Comparison of ENCODE assay signal across 11 mouse cellular contexts in the genomic region with DNA sequence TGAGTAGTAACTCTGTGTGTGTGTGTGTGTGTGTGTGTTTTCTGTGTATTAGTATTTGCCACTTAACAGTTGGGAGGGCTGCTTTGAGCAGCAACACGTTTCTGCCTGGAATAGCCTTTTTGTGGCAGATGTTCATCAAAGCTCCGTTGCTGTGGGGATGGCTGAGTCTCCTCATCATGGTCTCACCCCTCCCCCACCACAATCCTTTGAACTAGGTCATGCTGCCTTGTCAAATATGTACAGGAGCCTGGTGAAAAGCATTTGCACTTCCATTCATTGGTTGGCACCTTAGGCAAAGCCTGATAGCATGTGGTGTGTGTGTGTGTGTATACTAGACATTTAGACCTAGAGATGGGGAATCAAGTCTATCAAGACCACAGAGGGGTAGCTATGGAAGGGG.
DNase-seq lines count a peak whose midpoint lies in the region; ATAC-seq and TF ChIP-seq lines count a peak whose summit lies in the region.
"Had no signal": no experiment of that assay in that cellular context is flagged by ENCODE, and none has a peak within 500 bp of the region (broad histone marks: within the 10 kb centered on the region; RNA-seq: fewer than 3 reads in every experiment).

No protein-coding gene starts in this region.

- no peaks in the 10 kb centered on the region for H3K27me3 ChIP-seq in intestine, embryonic 14.5 days (replicated peaks; ENCODE audit: control insufficient read depth, insufficient read depth, low read length)
- no peaks in the 10 kb centered on the region for H3K27me3 ChIP-seq in intestine, postnatal 0 days (replicated peaks; ENCODE audit: control insufficient read depth, insufficient read depth, low read length)
- H3K27me3 ChIP-seq in stomach, embryonic 14.5 days (ENCODE audit: control insufficient read depth, insufficient read depth, low read length): no peaks in the 10 kb centered on the region
- no peaks in the 10 kb centered on the region for H3K27me3 ChIP-seq in stomach, postnatal 0 days (ENCODE audit: control insufficient read depth, insufficient read depth, low read length)

- H3K9ac ChIP-seq in intestine, embryonic 14.5 days (ENCODE audit: low read length): no peak overlapping the region
- H3K9ac ChIP-seq in intestine, postnatal 0 days (ENCODE audit: low read depth, low read length): no peak overlapping the region
- H3K9ac ChIP-seq in stomach, embryonic 14.5 days (replicated peaks; ENCODE audit: low read depth, low read length): no peak overlapping the region
- H3K9ac ChIP-seq in stomach, postnatal 0 days (ENCODE audit: low read length): no peak overlapping the region

- peak; percentile 21 for DNase-seq in intestine, embryonic 14.5 days (ENCODE audit: low spot score)
- DNase-seq in stomach, postnatal 0 days (ENCODE audit: low spot score): no peak
- peak; percentile 30 for DNase-seq in induced T-regulatory cell, adult 2 months (ENCODE audit: low read depth)
- no peak for DNase-seq in kidney, adult 9 months
- DNase-seq in adipocyte (ENCODE audit: low spot score): no peak
- DNase-seq: cerebellum, adult 9-10 months; kidney, postnatal 36 days; lung, adult 2 months had no signal

- 14% methylated on average over 2 of the region's 2 CpGs for WGBS in intestine, embryonic 14.5 days
- WGBS in intestine, postnatal 0 days: 36% methylated on average over 2 of the region's 2 CpGs
- 29% methylated on average over 2 of the region's 2 CpGs for whole genome bisulfite sequencing in stomach, embryonic 14.5 days
- WGBS in stomach, postnatal 0 days: 29% methylated on average over 2 of the region's 2 CpGs

- TF ChIP-seq CTCF in intestine, postnatal 0 days (IDR thresholded peaks at IDR 0.05; ENCODE audit: low read depth): no peak
- TF ChIP-seq CTCF in stomach, postnatal 0 days (IDR thresholded peaks at IDR 0.05; ENCODE audit: low read depth): no peak

- no peaks in the 10 kb centered on the region for H3K9me3 ChIP-seq in intestine, embryonic 14.5 days (ENCODE audit: control insufficient read depth, low read length)
- no peaks in the 10 kb centered on the region for H3K9me3 ChIP-seq in intestine, postnatal 0 days (ENCODE audit: control insufficient read depth)
- no peaks in the 10 kb centered on the region for H3K9me3 ChIP-seq in stomach, embryonic 14.5 days (ENCODE audit: control insufficient read depth, low read depth, low read length)
- H3K9me3 ChIP-seq in stomach, postnatal 0 days (ENCODE audit: control insufficient read depth, low read length): no peaks in the 10 kb centered on the region

- H3K4me3 ChIP-seq in intestine, embryonic 14.5 days (ENCODE audit: low read depth, low read length): no peak overlapping the region
- no peak overlapping the region for H3K4me3 ChIP-seq in intestine, postnatal 0 days (ENCODE audit: low read depth, low read length)
- H3K4me3 ChIP-seq in stomach, embryonic 14.5 days (ENCODE audit: low read depth, low read length): no peak overlapping the region
- H3K4me3 ChIP-seq in stomach, postnatal 0 days (ENCODE audit: low read depth, low read length): no peak overlapping the region
- H3K4me3 ChIP-seq: erythroblast, embryonic 14.5 days had no signal

- H3K36me3 ChIP-seq in intestine, embryonic 14.5 days (ENCODE audit: control insufficient read depth, insufficient read depth, low read length): peaks cover 12% of the 10 kb centered on the region; the same call in 1 of the 2 replicates
- H3K36me3 ChIP-seq in intestine, postnatal 0 days (ENCODE audit: control insufficient read depth, insufficient read depth): no peaks in the 10 kb centered on the region; the same call in 1 of the 2 replicates
- no peaks in the 10 kb centered on the region for H3K36me3 ChIP-seq in stomach, embryonic 14.5 days (ENCODE audit: control insufficient read depth, insufficient read depth, low read length)
- no peaks in the 10 kb centered on the region for H3K36me3 ChIP-seq in stomach, postnatal 0 days (ENCODE audit: control insufficient read depth, insufficient read depth, low read length)

- TF ChIP-seq EP300 in stomach, postnatal 0 days (optimal IDR thresholded peaks at IDR 0.05): no peak

- no peaks in the 10 kb centered on the region; the same call in none of the 2 replicates for H3K4me1 ChIP-seq in intestine, embryonic 14.5 days (replicated peaks; ENCODE audit: control insufficient read depth, insufficient read depth, low read length)
- no peaks in the 10 kb centered on the region for H3K4me1 ChIP-seq in intestine, postnatal 0 days (replicated peaks; ENCODE audit: control insufficient read depth, insufficient read depth, low read length)
- no peaks in the 10 kb centered on the region for H3K4me1 ChIP-seq in stomach, embryonic 14.5 days (ENCODE audit: control insufficient read depth, insufficient read depth, low read length)
- H3K4me1 ChIP-seq in stomach, postnatal 0 days (replicated peaks; ENCODE audit: control insufficient read depth, insufficient read depth): no peaks in the 10 kb centered on the region

- H3K27ac ChIP-seq in intestine, embryonic 14.5 days (ENCODE audit: low read depth): no peak overlapping the region
- H3K27ac ChIP-seq in intestine, postnatal 0 days (ENCODE audit: low read depth, low read length): no peak overlapping the region
- no peak overlapping the region for H3K27ac ChIP-seq in stomach, embryonic 14.5 days (ENCODE audit: low read length)
- H3K27ac ChIP-seq in stomach, postnatal 0 days (replicated peaks): no peak overlapping the region

- no peak for ATAC-seq in intestine, embryonic 14.5 days (replicated peaks; ENCODE audit: low FRiP score, low TSS enrichment, low read depth)
- ATAC-seq in intestine, postnatal 0 days: no peak
- 0 out of 2 replicates have a peak, but pooled peaks have one; percentile 23 for ATAC-seq in stomach, embryonic 14.5 days (ENCODE audit: insufficient number of reproducible peaks, insufficient read depth, low FRiP score, low read depth)
- ATAC-seq in stomach, postnatal 0 days (ENCODE audit: low FRiP score, low TSS enrichment): no peak

- no peak overlapping the region for H3K4me2 ChIP-seq in intestine, embryonic 14.5 days (ENCODE audit: low read length)
- H3K4me2 ChIP-seq in intestine, postnatal 0 days (replicated peaks; ENCODE audit: low read depth): no peak overlapping the region
- no peak overlapping the region for H3K4me2 ChIP-seq in stomach, embryonic 14.5 days (replicated peaks; ENCODE audit: low read depth, low read length)
- H3K4me2 ChIP-seq in stomach, postnatal 0 days (replicated peaks; ENCODE audit: low read depth): no peak overlapping the region

Comparison
In these comparisons a context has a peak if more than half of its experiments do, and no peak if none do; other contexts are left out.
1. DNase-seq: peak in intestine, embryonic 14.5 days (single experiment) and induced T-regulatory cell, adult 2 months (single experiment); none in stomach, postnatal 0 days (single experiment), kidney, adult 9 months (single experiment) and adipocyte (single experiment).